Mouse (Mus musculus) heart, embryonic 14.5 days (tissue): Measurements from ENCODE around the gene Pole3. TPM values are rescaled to one million over a fixed set of nuclear protein-coding genes. Genes with fewer than 3 reads are reported as not detected.
A peak's percentile ranks its signal among the peaks of the same experiment; 100 is the strongest.

Experiments
- ATAC-seq: fragments of 200-750 bp; cut with Nextera tagmentation; 2 replicates; pipeline ENCODE4 v1.8.0; 2017; ENCODE audit warnings: low read depth, moderate TSS enrichment; ENCODE audit not compliant: insufficient number of reproducible peaks, insufficient read depth, low FRiP score
- H3K27ac ChIP-seq, 2 experiments: fragments of 200-500 bp in 1 of 2; fragments of 300-500 bp in 1 of 2; sonication (generic) in 1 of 2; replicated peaks in 1 of 2; 2 replicates each; pipeline ENCODE4 v1.5.1; 2012 to 2014; ENCODE audit warnings: low read depth in 2 of 2, low read length in 2 of 2, control low read depth in 1 of 2, mild to moderate bottlenecking in 1 of 2, mixed read lengths in 1 of 2; ENCODE audit not compliant: control insufficient read depth in 1 of 2, insufficient read depth in 1 of 2
- H3K27me3 ChIP-seq: fragments of 300-500 bp; sonication (generic); 2 replicates; pipeline ENCODE4 v1.6.1; 2014; ENCODE audit warnings: mild to moderate bottlenecking, low read length, control low read depth; ENCODE audit not compliant: control insufficient read depth, insufficient read depth
- H3K36me3 ChIP-seq: fragments of 300-500 bp; sonication (generic); 2 replicates; pipeline ENCODE4 v1.6.1; 2014; ENCODE audit warnings: mild to moderate bottlenecking, control low read depth, low read length, mixed read lengths; ENCODE audit not compliant: control insufficient read depth, insufficient read depth
- H3K4me1 ChIP-seq, 2 experiments: fragments of 200-500 bp in 1 of 2; fragments of 300-500 bp in 1 of 2; sonication (generic) in 1 of 2; 2 replicates each; pipeline ENCODE4 v1.6.1; 2012 to 2014; ENCODE audit warnings: low read length in 2 of 2, control low read depth in 1 of 2, mixed read lengths in 1 of 2; ENCODE audit not compliant: control insufficient read depth in 2 of 2, insufficient read depth in 2 of 2
- H3K4me2 ChIP-seq: fragments of 300-500 bp; sonication (generic); 2 replicates; pipeline ENCODE4 v1.6.1; 2014; ENCODE audit warnings: mild to moderate bottlenecking, low read length
- H3K4me3 ChIP-seq, 2 experiments: fragments of 200-500 bp in 1 of 2; fragments of 300-500 bp in 1 of 2; sonication (generic) in 1 of 2; 2 replicates each; pipeline ENCODE4 v1.5.1; 2012 to 2014; ENCODE audit warnings: low read length in 2 of 2, mild to moderate bottlenecking in 2 of 2, control low read depth in 1 of 2, low read depth in 1 of 2, moderate library complexity in 1 of 2; ENCODE audit not compliant: control insufficient read depth in 1 of 2, insufficient read depth in 1 of 2
- H3K9ac ChIP-seq: fragments of 300-500 bp; sonication (generic); 2 replicates; pipeline ENCODE4 v1.6.1; 2014; ENCODE audit warnings: mild to moderate bottlenecking, low read length
- H3K9me3 ChIP-seq: fragments of 300-500 bp; sonication (generic); 2 replicates; pipeline ENCODE4 v1.6.1; 2016; ENCODE audit warnings: low read length, control low read depth; ENCODE audit not compliant: control insufficient read depth
- WGBS: fragments of 180-500 bp; shearing (Covaris S2); extraction: QIAGEN DNeasy Blood & Tissue Kit; methylation state at CpG from one replicate; pipeline ENCODE4 v1.1.7; 2014; 5-methylcytosine and 5-hydroxymethylcytosine counted together
- polyA plus RNA-seq: library from polyadenylated mRNA; unstranded; fragments of >200 nt; fragmentation: Nextera tagmentation; extraction: Ambion mirVana; gene quantifications from 2 replicates; pipeline ENCODE4 v1.2.1, GENCODE M21; 2014

Pole3 gene
- polyA plus RNA-seq, 1 experiment from 2014 or later: 50.7 TPM

DNA sequence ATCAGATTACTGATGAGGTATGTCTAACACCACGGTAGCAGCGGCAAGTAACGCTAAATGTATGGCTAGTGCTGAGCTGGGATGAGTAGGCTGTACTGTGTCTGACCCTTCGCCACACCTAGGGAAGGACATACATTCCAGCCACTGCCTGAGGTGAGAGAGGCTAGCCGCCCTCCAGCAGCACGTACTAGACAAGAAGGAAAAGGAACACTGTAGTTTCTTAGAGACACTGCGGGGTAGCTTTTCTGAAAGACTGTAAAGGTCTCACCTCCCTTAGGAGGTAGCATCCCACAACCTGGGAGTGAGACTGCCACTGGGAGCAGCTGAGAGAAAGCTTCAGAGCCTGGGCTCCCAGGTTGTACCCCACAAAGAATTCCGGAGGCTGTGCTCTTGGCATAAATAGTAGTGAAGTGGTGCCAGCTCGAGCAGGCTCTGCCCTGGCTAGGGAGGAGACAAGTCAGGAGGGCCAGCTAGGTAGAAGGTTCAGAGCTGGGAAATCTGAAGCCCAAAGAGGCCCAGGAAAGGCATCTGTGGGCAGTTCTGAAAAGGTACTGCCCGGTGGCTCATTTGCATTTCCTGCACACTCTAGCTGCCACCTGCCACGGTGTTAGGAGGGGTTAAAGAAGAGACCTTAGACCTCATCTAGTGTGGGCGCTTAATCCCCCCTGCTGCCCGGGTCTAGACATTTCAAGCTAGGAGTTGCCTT lies 6.3 kb downstream of the Pole3 start:
- H3K9me3 ChIP-seq: no peaks in the 10 kb centered on the region
- H3K4me3 ChIP-seq: peak overlapping the region; percentile 71 to 97
- peak overlapping the region; percentile 84 for H3K9ac ChIP-seq
- peaks cover 25% of the 10 kb centered on the region for H3K36me3 ChIP-seq
- H3K4me2 ChIP-seq: peak overlapping the region; percentile 68
- no peak for ATAC-seq
- no peaks in the 10 kb centered on the region for H3K27me3 ChIP-seq
- H3K4me1 ChIP-seq: peaks cover 24 to 31% of the 10 kb centered on the region in 2 experiments
- H3K27ac ChIP-seq: peak overlapping the region in 1 of 2 experiments; percentile 85; a peak in 2 of 4 replicates
- WGBS: 43% methylated on average over 13 of the region's 13 CpGs

DNA sequence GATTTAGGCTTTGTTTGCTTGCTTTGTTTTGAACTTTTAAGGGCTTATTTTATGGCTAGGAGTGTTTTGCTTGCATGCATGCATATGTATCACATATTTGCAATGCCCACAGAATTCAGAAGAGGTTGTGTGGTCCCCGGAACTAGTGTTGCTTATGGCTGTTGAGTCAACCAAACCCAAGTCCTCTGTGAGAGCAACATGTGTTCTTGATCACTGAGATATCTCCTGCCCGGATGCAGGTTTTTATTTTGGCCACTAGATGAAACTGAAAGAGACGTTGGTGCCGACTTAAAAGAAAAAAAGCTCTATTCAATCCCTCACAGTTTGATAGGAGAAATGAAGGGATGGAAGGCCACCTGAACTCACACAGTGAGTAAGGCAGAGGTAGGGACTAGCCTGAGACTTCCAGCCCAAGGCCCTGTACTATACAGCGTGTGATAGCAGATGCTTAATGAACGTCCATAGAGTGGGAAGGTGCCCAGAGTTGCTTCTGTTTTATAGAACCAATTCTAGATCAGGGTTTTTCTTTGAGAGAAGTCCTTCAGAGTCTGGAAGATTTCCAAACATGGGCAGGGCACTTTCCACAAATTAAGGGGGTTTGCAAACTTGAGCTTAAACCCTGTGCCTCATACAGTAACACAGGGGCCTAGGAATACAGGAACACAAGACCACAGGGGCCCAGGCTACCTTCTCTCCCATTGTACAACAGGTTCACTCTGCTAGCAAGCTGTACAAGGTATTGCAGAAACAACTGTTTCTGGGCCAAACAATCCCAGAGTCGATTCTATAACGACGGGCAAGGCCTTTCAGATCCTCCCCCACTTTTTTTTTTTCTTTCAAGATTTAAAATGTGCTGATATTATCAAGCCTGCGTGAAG lies 7.1 kb downstream of the Pole3 start:
- peak overlapping the region; percentile 84; the same call in 1 of the 2 replicates for H3K9ac ChIP-seq
- H3K27ac ChIP-seq: peak overlapping the region; percentile 15 to 53; a peak in 2 of 4 replicates
- WGBS: 78% methylated on average over 10 of the region's 10 CpGs
- no peak overlapping the region; a peak in 1 of 4 replicates for H3K4me3 ChIP-seq
- H3K27me3 ChIP-seq: no peaks in the 10 kb centered on the region
- peak overlapping the region; percentile 68 for H3K4me2 ChIP-seq
- ATAC-seq: no peak
- H3K36me3 ChIP-seq: peaks cover 25% of the 10 kb centered on the region
- H3K9me3 ChIP-seq: no peaks in the 10 kb centered on the region
- peaks cover 24 to 31% of the 10 kb centered on the region in 2 experiments for H3K4me1 ChIP-seq

DNA sequence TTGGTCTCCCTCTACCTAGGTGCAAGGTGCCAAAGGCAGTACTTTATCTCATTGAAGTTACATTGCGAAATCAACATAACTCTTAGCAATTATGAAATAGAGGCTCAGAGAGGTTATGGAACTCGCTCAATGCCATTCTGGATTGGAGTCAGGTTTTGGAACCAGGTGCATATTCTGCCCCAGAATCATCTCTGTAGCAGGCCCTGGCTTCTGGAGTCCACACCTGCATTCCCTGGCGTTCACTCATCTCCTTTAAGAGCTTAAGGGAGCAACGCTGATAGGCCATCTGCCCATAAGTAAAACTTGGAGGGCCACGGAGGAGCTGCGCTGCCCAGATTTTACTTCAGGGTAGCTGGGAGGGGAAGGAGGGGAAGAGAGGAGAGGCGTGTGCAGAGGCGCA lies 7.8 kb downstream of the Pole3 start:
- no peaks in the 10 kb centered on the region for H3K9me3 ChIP-seq
- H3K27me3 ChIP-seq: no peaks in the 10 kb centered on the region
- H3K4me1 ChIP-seq: peaks cover 24 to 31% of the 10 kb centered on the region in 2 experiments
- H3K36me3 ChIP-seq: peaks cover 25% of the 10 kb centered on the region
- H3K4me2 ChIP-seq: no peak overlapping the region; the same call in 1 of the 2 replicates
- peak overlapping the region; percentile 15 to 53; a peak in 2 of 4 replicates for H3K27ac ChIP-seq
- H3K4me3 ChIP-seq: no peak overlapping the region
- H3K9ac ChIP-seq: peak overlapping the region; percentile 30; the same call in 1 of the 2 replicates
- no peak for ATAC-seq
- 87% methylated on average over 8 of the region's 8 CpGs for WGBS

DNA sequence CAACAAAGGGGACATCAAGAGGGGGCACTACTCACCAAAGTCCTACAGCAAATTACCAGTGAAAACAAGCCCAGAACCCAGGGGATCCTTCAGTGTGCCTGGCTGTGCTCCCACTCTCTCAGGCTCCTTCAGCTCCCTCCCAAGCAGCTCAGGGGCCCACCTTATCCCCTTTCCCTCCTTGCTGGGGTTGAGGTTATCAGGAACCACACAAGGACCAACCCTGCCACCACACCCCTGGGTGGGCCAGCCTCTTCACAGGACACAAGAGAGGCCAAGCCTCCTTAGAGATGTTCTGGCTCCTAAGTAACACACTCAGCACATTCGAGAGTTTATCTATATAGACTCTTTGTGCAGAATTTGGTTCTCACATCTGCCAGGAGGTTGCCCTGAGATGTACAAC lies 8.3 kb downstream of the Pole3 start:
- Histone ChIP-seq H3K27ac (peak overlapping the region; percentile 77 to 80), H3K4me1 (peaks cover 24 to 31% of the 10 kb centered on the region in 2 experiments), H3K4me2 (peak overlapping the region; percentile 14; the same call in 1 of the 2 replicates), H3K36me3 (peaks cover 27% of the 10 kb centered on the region), H3K9ac (peak overlapping the region; percentile 30; the same call in 1 of the 2 replicates), H3K4me3 (no peak overlapping the region), H3K9me3 (no peaks in the 10 kb centered on the region), H3K27me3 (no peaks in the 10 kb centered on the region)
- 53% methylated on average over 1 of the region's 1 CpGs for WGBS
- ATAC-seq: no peak

DNA sequence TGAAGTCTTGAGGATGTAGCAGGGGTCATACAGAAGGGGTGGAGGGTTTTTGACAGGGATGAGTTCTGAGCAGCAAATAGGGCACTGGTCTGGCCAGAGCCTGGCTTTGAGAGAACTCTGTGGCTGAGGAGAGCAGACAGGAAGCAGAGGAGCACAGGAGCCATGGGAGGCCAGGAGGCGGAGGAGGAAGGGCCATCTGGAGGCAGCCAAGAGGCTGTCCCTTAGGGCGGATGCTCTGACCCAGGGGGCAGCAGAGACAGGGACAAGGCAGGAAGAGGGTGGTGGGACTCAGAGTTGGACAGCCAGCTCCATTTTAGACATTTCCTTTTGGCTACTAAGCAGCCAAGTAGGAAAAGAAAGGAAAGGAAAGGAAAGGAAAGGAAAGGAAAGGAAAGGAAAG lies 8.8 kb downstream of the Pole3 start:
- 43% methylated on average over 2 of the region's 2 CpGs for WGBS
- Histone ChIP-seq H3K27me3 (no peaks in the 10 kb centered on the region), H3K4me3 (no peak overlapping the region), H3K36me3 (peaks cover 30% of the 10 kb centered on the region), H3K27ac (peak overlapping the region; percentile 77 to 80), H3K9ac (no peak overlapping the region), H3K4me2 (peak overlapping the region; percentile 14; the same call in 1 of the 2 replicates), H3K4me1 (peaks cover 24 to 31% of the 10 kb centered on the region in 2 experiments), H3K9me3 (no peaks in the 10 kb centered on the region)
- ATAC-seq: 0 out of 2 replicates have a peak, but pooled peaks have one; percentile 36

DNA sequence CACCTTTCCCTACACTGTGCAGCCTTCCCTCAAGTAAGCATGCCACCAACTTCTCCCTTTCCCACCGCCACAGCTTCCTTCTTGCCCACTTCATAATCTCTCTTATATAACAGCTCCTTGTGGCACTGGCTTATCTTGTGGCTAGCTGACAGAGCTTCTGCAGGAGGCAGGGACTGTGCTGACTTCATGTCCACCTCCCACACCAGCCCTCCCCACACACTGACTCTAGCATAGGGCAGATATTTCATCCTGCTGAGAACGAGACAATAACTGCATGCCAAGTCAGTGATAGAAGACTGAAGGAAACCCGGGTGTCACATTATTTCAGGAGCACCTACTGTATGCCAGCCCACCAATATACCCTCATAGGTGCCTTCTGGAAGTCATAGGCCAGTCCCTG lies 9.4 kb downstream of the Pole3 start:
- H3K9me3 ChIP-seq: no peaks in the 10 kb centered on the region
- peaks cover 24 to 31% of the 10 kb centered on the region in 2 experiments for H3K4me1 ChIP-seq
- no peak for ATAC-seq
- H3K4me2 ChIP-seq: peak overlapping the region; percentile 14; the same call in 1 of the 2 replicates
- no peaks in the 10 kb centered on the region for H3K27me3 ChIP-seq
- peak overlapping the region; percentile 77 to 80 for H3K27ac ChIP-seq
- H3K9ac ChIP-seq: peak overlapping the region; percentile 16; the same call in 1 of the 2 replicates
- 35% methylated on average over 3 of the region's 3 CpGs for WGBS
- peaks cover 36% of the 10 kb centered on the region for H3K36me3 ChIP-seq
- H3K4me3 ChIP-seq: no peak overlapping the region

DNA sequence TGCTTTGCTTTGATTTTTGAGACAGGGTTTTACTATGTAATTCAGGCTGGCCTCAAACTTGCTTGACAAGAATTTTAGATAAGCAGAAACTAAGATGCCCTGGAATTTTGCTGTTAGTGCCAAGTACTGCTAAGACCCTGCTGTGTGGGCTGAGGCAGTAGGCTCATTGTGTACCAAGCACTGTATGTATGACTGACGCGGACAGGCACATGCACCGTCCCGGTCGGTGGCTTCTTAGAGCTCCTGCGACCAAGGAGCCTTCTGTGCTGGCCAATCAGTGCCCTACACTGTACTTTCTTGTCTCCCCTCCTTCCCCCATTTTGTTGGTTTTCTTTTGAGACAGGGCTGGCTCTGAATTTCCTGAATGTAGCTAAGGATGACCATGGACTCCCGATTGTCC lies 9.9 kb downstream of the Pole3 start:
- peaks cover 24 to 31% of the 10 kb centered on the region in 2 experiments for H3K4me1 ChIP-seq
- no peaks in the 10 kb centered on the region for H3K27me3 ChIP-seq
- H3K9me3 ChIP-seq: no peaks in the 10 kb centered on the region
- H3K4me2 ChIP-seq: no peak overlapping the region
- H3K9ac ChIP-seq: no peak overlapping the region
- 85% methylated on average over 7 of the region's 7 CpGs for WGBS
- peak overlapping the region in 1 of 2 experiments; percentile 77; a peak in 2 of 4 replicates for H3K27ac ChIP-seq
- H3K36me3 ChIP-seq: peaks cover 41% of the 10 kb centered on the region
- no peak overlapping the region for H3K4me3 ChIP-seq
- ATAC-seq: no peak
